Mouse (Mus musculus) gastrocnemius, postnatal 10 days (tissue): ENCODE results near the gene Kdm3a. TPM values are rescaled to one million over a fixed set of nuclear protein-coding genes. Genes with fewer than 3 reads are reported as not detected.

Source experiments
- DNase-seq: peaks from one replicate; pipeline ENCODE4 v3.0.0; 2021; ENCODE audit warnings: mixed read lengths
- total RNA-seq, 2 experiments: library from RNA; stranded (reverse); gene quantifications; 2 replicates each; pipeline ENCODE4 v1.2.3; 2021

Kdm3a gene
- total RNA-seq, 2 experiments from 2014 or later, result 20.5 to 23.9 TPM

DNA sequence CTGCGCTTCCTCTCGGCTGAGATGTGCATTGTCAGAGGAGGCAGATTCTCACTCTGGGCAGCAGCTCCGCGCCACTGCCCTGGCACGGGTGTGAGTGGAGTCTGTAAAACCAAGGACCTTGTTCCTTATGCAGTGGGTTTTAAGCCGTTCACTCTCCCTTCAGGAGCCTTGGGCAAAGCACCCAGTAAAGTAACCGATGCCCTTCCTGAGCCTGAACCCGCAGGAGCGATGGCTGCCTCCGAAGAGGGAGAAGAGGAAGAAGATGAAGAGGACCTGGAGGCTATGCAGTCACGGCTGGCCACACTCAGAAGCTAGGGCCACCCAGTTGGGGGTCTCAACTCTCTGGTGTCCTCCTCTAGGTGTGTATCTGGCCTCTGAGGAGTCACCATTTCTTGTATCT, 53.3 kb downstream of the Kdm3a start:
- no peak for DNase-seq

DNA sequence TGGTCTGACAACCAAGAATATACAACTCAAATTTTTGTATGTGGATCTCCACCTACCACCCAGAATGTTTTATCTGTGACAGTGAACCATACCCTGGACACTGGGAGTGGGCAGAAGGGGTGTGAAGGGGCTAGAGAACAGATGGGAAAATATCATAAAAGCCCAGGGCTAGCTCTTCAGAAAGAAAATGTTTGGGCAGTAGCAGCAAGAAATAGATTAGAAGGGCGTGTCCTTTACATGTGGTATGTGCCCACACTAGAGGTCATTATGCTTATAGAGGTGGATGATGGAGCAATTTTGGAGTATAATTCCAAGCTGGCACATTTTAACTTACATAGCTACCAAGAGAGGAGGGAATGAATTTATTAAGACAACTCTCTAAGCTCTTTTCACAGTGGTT, 57.4 kb downstream of the Kdm3a start:
- DNase-seq, result no peak

GRCm38 (mm10) chr6:71569025-71569424, 63.8 kb downstream of the Kdm3a start:
- no peak for DNase-seq

- no peak for DNase-seq
These were observed 64.2 kb downstream of the Kdm3a start for GRCm38 (mm10) chr6:71568616-71569015.

DNA sequence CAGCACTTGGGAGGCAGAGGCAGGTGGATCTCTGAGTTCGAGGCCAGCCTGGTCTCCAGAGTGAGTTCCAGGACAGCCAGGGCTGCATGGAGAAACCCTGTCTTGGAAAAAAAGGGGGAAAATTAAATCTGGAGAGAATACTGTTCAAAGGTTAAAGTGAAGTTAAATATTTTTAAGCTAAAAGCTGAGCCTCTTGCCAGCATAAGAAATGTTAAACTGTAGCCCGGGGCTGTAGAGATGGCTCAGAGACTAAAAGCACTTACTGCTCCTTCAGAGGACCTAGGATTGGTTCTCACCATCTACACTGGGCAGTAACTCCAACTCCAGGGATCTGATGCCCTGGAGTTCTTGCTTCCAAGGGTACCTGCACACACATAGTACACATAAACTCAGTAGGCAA, 76.0 kb downstream of the Kdm3a start:
- no peak for DNase-seq

- DNase-seq, result no peak
These were observed 77.3 kb downstream of the Kdm3a start for GRCm38 (mm10) chr6:71555507-71555951.

GRCm38 (mm10) chr6:71543686-71544499, 88.9 kb downstream of the Kdm3a start, which contains the start of gene Chmp3:
Chmp3 (plus strand) TSS chr6:71543797.
- DNase-seq, result peak; percentile 97

Other genes with a start within 250 kb of the Kdm3a start
- 10 to 100 TPM; 58.0 to 61.9 TPM for gene Rmnd5a, start 192.4 kb downstream of the Kdm3a start, total RNA-seq
- 10 to 100 TPM; 20.5 to 22.9 TPM for gene Rnf103, start 139.1 kb downstream of the Kdm3a start, total RNA-seq
- gene Chmp3, start 89.2 kb downstream of the Kdm3a start, total RNA-seq, result 10 to 100 TPM; 41.7 to 53.2 TPM
- gene Reep1, start 74.6 kb upstream of the Kdm3a start, total RNA-seq, result 100 to 1,000 TPM; 104 to 111 TPM
- gene Mrpl35, start 194.0 kb upstream of the Kdm3a start, total RNA-seq, result 10 to 100 TPM; 28.5 to 29.8 TPM
- gene Immt, start 198.3 kb upstream of the Kdm3a start, total RNA-seq, result 100 to 1,000 TPM; 203 to 246 TPM